Mouse (Mus musculus): ENCODE data around the gene Acta2.

DNA sequence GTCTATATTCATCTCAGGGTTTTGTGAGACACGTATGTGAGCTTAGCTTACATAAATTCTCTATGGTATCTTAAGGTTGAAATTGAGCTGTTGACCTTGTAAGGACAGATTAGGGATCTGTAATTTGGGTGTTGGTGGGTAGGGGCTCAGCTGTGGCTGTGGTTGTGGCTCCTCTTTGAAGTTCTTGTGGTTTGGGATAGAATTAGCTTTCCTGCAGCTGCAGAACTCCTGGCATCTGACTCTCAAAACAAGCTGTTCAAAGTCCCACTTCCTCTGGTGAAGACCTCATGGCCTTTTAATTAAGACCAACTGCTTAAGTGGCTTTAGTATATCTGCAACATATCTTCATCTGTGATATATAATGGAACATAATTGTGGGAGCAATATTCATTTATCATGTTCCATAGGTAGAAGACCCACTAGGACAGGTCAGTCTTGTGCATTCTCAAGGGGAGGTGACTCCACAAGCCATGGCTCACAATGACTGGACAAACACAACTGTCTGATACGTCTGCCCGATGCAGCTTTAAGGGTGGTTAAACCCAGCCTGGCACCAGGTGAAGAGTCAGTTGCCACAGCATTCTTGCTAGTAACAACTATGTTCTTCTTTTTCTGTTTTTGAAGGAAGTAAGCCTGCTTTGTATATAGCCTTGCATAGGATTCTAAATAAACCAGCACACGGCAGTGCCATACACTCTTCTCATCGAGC lies 36.0 kb downstream of the Acta2 start:
- TF ChIP-seq CTCF (IDR thresholded peaks at IDR 0.05; ENCODE audit: extremely low read depth, insufficient read length, insufficient replicate concordance, low read depth, low read length) (no peak), POLR2A (IDR thresholded peaks at IDR 0.05; ENCODE audit: low read depth, low read length) (no peak)
